Mouse (Mus musculus): ENCODE measurements around the gene Prdx6b.

The Prdx6b gene

DNA sequence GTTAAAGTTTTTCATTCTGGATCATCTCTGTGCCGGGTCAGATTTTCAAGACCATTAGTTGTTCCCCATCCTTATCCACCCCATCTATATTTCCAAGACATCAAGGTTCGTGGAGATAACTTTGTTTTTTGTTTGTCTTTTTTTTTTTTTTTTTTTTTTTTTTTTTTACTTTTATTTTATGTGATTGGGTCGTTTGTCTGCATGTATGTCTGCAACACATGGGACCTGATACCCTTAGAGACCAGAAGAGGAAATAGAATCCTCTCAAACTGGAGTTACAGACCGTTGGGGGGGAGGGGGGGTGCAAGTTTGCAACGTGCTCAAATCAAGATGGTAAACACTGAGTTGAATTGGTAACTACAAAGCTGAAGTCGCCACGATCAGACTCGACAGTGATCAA lies at the start of gene Prdx6b:
Gene Prdx6b (plus strand): TSS at position 301 of the 400 bp plus-strand sequence.
- no peak for DNase-seq (ENCODE audit: low read depth in 1 of 2, low spot score in 2 of 2)

GRCm38 (mm10) chr2:80247466-80247865 lies 44.8 kb upstream of the Prdx6b start:
- no peak for DNase-seq (ENCODE audit: low read depth in 1 of 2, low spot score in 2 of 2)

GRCm38 (mm10) chr2:80247868-80248267 lies 44.4 kb upstream of the Prdx6b start:
- no peak for DNase-seq (ENCODE audit: low read depth in 1 of 2, low spot score in 2 of 2)

- DNase-seq (ENCODE audit: low read depth in 1 of 2, low spot score in 2 of 2): no peak
These were observed 32.2 kb upstream of the Prdx6b start for GRCm38 (mm10) chr2:80259888-80260672.

DNA sequence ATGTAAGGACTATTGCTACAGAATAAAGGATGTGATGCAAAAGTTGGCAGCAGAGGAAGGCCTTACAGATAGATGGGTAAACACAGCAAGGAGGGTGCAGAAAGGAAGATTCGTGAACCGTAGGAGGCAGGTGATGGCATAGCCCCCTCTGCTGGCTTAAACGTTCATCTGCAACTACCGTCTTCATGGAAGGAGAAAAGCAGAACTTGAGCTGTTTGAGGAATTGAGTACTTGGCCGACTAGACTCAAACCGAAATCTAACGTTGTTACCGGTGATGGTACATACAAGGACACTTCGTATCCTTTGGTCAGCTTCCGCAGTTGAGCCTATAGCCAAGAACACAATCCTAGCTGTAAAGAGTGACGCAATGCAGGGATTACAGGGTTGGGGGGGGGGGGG lies 25.4 kb upstream of the Prdx6b start:
- peak; percentile 34 to 47 for DNase-seq (ENCODE audit: low read depth in 1 of 2, low spot score in 2 of 2)

- DNase-seq (ENCODE audit: low read depth in 1 of 2, low spot score in 2 of 2): no peak
These were observed 24.2 kb upstream of the Prdx6b start for GRCm38 (mm10) chr2:80268053-80268452.

GRCm38 (mm10) chr2:80271431-80271830 lies 20.8 kb upstream of the Prdx6b start:
- DNase-seq (ENCODE audit: low read depth in 1 of 2, low spot score in 2 of 2): no peak

GRCm38 (mm10) chr2:80273038-80273437 lies 19.2 kb upstream of the Prdx6b start:
- DNase-seq (ENCODE audit: low read depth in 1 of 2, low spot score in 2 of 2): no peak

GRCm38 (mm10) chr2:80273763-80274162 lies 18.5 kb upstream of the Prdx6b start:
- no peak for DNase-seq (ENCODE audit: low read depth in 1 of 2, low spot score in 2 of 2)

DNA sequence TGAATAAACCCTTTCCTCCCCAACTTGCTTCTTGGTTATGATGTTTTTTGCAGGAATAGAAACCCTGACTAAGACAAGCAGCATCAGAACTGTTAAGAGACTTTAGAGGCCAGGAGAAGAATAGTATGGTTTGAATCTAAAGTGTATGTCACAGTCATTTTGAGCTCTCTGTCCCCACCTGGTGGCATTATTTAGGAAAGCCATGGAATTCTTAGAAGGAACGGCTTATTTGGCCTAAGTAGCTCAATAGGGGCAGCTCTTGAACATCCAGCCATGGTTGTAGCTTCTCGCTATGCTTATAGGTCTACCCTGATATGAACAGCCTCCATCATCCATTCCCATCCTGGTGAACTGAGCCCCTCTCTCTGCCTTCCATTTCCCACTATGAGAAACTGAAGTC lies 17.1 kb upstream of the Prdx6b start:
- DNase-seq (ENCODE audit: low read depth in 1 of 2, low spot score in 2 of 2): no peak

DNA sequence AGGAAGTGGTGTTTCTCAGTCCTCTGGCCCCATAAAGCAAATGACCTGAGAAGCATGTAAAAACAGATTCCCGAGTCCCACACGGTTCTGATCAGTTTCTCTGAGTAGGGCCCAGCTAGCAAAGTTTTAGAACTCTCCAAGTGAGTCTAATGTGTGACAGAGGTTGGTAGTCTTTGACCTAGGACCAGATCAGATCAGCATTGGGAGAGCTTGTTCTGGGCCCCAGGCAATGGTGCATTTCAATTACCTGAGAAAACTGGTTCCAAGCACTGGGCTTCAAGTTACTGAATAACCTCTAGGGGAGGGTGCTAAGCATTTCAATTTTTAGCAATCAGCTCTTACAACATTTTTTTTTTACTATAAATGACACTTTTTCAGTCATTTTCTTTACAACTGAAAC lies 10.1 kb upstream of the Prdx6b start:
- no peak for DNase-seq (ENCODE audit: low read depth in 1 of 2, low spot score in 2 of 2)

- no peak for DNase-seq (ENCODE audit: low read depth in 1 of 2, low spot score in 2 of 2)
These were observed 5.9 kb upstream of the Prdx6b start for GRCm38 (mm10) chr2:80286397-80286796.

- DNase-seq (ENCODE audit: low read depth in 1 of 2, low spot score in 2 of 2): peak in 1 of 2 experiments; percentile 8
These were observed 6.1 kb downstream of the Prdx6b start for GRCm38 (mm10) chr2:80298334-80298733.

- DNase-seq (ENCODE audit: low read depth in 1 of 2, low spot score in 2 of 2): no peak
These were observed 8.5 kb downstream of the Prdx6b start for GRCm38 (mm10) chr2:80300806-80301205.

- no peak for DNase-seq (ENCODE audit: low read depth in 1 of 2, low spot score in 2 of 2)
These were observed 11.7 kb downstream of the Prdx6b start for GRCm38 (mm10) chr2:80303957-80304356.

DNA sequence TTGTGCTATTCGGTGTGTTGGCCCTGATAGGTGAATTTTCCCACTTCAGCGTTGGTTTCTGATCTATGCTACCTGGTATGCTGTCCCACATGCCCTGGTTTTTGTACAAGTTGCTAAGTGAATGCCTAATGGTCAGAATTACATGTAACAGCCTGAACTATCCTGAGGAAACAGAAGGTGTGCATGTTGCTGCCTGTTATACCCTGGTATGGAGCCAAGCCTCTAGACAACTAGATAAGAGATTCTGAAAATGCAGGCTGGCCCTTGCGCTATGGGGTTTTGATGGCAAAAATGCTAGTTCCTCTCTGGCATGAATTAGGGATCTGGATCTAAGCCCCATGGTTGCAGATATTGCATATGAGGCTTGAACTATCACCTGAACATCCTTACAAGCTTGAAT lies 15.4 kb downstream of the Prdx6b start:
- DNase-seq (ENCODE audit: low read depth in 1 of 2, low spot score in 2 of 2): no peak

DNA sequence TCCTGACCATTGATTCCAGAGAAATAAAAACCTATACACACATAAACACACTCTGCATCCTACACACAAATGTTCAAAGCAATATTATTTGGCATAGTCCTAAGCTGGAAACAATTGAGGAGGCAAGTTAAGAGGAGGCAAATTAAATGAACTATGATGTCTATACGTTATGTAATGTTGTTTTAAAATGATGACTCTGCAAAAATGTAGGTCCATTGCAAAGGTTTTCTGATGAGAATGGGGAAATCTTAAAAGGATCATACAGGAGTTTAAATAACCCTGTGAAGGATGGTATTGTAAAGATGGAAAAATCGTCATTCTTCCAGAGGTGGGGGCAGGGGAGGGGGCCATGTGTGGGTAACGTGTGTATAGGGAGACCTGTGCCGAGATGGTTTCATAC lies 17.5 kb downstream of the Prdx6b start:
- no peak for DNase-seq (ENCODE audit: low read depth in 1 of 2, low spot score in 2 of 2)

DNA sequence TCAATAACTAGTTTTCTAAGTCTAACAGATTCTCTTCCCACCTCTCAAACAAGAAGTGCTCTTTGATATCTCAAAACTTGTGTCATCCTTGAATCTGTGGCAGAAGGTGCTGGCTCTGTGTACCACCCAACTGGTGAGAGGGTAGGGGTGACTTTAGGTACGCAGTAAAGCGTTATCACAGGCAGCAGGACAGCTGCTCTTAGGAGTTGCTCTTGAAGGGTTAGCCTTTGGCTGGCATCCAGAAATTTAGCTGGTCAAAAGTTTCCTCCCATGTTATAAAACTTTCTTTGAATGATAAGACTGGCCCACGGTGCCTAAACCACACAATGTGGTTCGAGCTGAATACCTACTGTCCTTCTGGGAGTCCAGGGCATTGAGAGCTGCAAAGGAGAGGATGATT lies 18.5 kb downstream of the Prdx6b start:
- DNase-seq (ENCODE audit: low read depth in 1 of 2, low spot score in 2 of 2): no peak

DNA sequence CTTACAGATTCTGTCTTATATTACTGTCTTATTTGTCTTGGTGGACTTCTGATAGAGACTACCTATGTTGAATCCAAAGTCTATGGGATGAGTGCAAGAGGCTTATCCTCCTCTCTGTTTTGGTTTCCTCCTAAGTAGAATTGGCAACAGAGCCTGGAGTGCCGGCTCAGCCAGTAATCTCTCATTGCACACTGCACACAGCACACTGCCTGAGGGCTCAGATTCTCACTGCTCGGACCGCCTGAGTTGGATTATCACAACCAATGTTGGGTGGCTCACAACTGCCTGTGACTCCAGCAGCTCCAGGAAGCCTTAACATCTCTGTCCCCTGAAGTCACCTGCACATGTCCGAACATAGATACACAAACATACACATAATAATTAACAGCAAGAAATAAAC lies 19.1 kb downstream of the Prdx6b start:
- DNase-seq (ENCODE audit: low read depth in 1 of 2, low spot score in 2 of 2): no peak

DNA sequence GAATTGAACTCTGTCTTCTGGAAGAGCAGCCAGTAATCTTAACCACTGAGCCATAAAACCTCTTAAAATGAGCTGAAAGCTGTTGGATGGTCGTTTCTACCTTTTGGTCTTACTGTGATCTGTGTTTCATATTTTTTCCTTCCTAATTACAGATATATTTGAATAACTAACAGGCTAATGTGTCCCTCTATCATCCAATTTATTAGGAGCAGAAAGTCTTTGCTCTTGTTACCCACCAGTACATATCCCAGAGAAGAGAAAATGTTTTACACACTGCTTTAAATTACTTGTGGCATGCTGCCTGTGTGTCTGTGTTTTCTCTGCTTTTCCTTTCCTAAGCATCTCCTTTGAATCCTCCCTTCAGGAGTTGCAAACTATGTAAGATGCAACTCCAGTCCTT lies 21.9 kb downstream of the Prdx6b start:
- no peak for DNase-seq (ENCODE audit: low read depth in 1 of 2, low spot score in 2 of 2)

DNA sequence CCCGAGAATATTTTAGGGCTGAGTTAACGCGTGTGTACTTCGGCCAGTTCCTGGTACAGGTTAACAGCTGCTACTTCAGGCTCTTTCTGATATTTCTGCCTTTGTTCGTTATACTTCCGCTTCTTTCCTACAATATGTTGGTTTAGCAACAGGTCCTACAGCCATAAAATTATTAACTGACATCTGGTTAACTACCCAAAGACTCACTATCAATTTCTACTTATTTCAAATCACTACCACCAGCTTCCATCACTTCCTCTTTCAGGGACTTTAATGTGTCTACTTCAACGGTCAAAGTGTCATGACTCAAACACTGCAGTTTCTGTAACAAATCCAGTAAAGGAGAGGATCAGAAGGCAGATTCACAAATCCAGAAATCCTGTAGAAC lies 22.6 kb downstream of the Prdx6b start:
- no peak for DNase-seq (ENCODE audit: low read depth in 1 of 2, low spot score in 2 of 2)

DNA sequence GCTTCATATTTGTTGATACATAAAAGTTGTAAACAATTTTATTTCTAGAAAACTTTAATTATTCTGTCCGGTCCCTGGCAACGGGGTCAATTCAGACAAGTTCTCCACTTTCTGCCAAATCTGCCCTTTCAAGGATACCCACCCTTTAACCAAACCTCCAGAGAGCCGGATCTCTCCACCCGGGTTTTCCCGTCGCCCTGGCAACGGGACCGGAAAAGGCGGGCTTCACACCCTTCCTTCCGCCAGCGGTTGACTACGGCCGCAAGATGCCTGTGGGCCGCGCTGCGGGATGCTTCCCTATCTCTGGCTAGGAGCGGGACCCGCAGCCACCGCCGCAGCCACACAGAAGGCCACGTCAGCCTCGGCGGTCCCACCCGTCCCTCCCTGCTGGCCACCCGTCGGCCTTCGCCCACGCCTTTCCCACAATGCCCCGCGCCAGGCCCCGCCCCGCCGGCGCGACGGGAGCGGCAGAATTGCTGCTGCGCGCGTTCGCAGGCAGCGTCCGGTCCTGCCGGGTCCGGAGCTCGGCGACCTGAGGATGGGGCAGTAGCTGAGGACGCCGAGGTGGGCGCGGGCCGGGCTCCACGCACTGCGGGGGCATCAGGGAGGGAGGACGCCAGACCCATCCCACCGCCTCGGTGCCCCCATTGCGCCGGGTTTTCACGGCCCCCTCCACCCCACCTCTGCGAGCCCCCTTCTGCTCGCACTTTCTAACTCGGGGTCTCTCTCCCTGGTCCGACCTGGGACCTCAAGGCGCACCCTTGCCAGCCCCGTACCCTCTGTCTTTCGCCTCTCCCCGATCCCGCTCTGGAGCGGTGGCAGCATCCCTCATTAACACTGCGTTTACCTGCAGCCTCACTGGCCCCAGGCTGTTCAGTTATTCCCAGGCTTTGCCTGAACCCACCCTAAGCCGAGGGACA lies 23.2 kb downstream of the Prdx6b start, which contains the start of gene Dnajc10:
Gene Dnajc10 (plus strand): TSS at position 225 of the 920 bp plus-strand sequence.
- peak; percentile 82 to 84 for DNase-seq (ENCODE audit: low read depth in 1 of 2, low spot score in 2 of 2)

Data from monocyte, adult 2 months (primary cell).